Mouse (Mus musculus): ENCODE measurements around the gene Dner.

Gene Dner

GRCm38 (mm10) chr1:84636890-84637289 is 59.1 kb downstream of the Dner start:
- no peak for DNase-seq (ENCODE audit: low read depth, low spot score)

GRCm38 (mm10) chr1:84628244-84628643 is 67.8 kb downstream of the Dner start:
- DNase-seq (ENCODE audit: low read depth, low spot score) = no peak

GRCm38 (mm10) chr1:84622978-84623554 is 73.0 kb downstream of the Dner start:
- DNase-seq (ENCODE audit: low read depth, low spot score) = no peak

GRCm38 (mm10) chr1:84621308-84621707 is 74.7 kb downstream of the Dner start:
- peak; percentile 14 for DNase-seq (ENCODE audit: low read depth, low spot score)

GRCm38 (mm10) chr1:84619131-84619760 is 76.8 kb downstream of the Dner start:
- no peak for DNase-seq (ENCODE audit: low read depth, low spot score)

GRCm38 (mm10) chr1:84618094-84618493 is 77.9 kb downstream of the Dner start:
- DNase-seq (ENCODE audit: low read depth, low spot score) = no peak

- no peak for DNase-seq (ENCODE audit: low read depth, low spot score)
These were observed 79.9 kb downstream of the Dner start for GRCm38 (mm10) chr1:84616133-84616532.

- no peak for DNase-seq (ENCODE audit: low read depth, low spot score)
These were observed 81.4 kb downstream of the Dner start for GRCm38 (mm10) chr1:84614596-84614995.

- DNase-seq (ENCODE audit: low read depth, low spot score) = no peak
These were observed 82.9 kb downstream of the Dner start for GRCm38 (mm10) chr1:84613119-84613518.

- DNase-seq (ENCODE audit: low read depth, low spot score) = no peak
These were observed 84.7 kb downstream of the Dner start for GRCm38 (mm10) chr1:84611331-84611730.

- no peak for DNase-seq (ENCODE audit: low read depth, low spot score)
These were observed 97.0 kb downstream of the Dner start for GRCm38 (mm10) chr1:84599025-84599424.

- DNase-seq (ENCODE audit: low read depth, low spot score) = no peak
These were observed 100.0 kb downstream of the Dner start for GRCm38 (mm10) chr1:84596023-84596422.

- DNase-seq (ENCODE audit: low read depth, low spot score) = no peak
These were observed 103.6 kb downstream of the Dner start for GRCm38 (mm10) chr1:84592394-84592793.

GRCm38 (mm10) chr1:84590534-84590933 is 105.5 kb downstream of the Dner start:
- DNase-seq (ENCODE audit: low read depth, low spot score) = no peak

- no peak for DNase-seq (ENCODE audit: low read depth, low spot score)
These were observed 110.6 kb downstream of the Dner start for GRCm38 (mm10) chr1:84585434-84585833.

GRCm38 (mm10) chr1:84581812-84582211 is 114.2 kb downstream of the Dner start:
- DNase-seq (ENCODE audit: low read depth, low spot score) = peak; percentile 42

GRCm38 (mm10) chr1:84561841-84562240 is 134.2 kb downstream of the Dner start:
- no peak for DNase-seq (ENCODE audit: low read depth, low spot score)

GRCm38 (mm10) chr1:84561387-84561786 is 134.6 kb downstream of the Dner start:
- no peak for DNase-seq (ENCODE audit: low read depth, low spot score)

- DNase-seq (ENCODE audit: low read depth, low spot score) = no peak
These were observed 139.2 kb downstream of the Dner start for GRCm38 (mm10) chr1:84556546-84557511.

- no peak for DNase-seq (ENCODE audit: low read depth, low spot score)
These were observed 144.0 kb downstream of the Dner start for GRCm38 (mm10) chr1:84552005-84552404.

- DNase-seq (ENCODE audit: low read depth, low spot score) = no peak
These were observed 146.0 kb downstream of the Dner start for GRCm38 (mm10) chr1:84550065-84550368.

GRCm38 (mm10) chr1:84549367-84550064 is 146.5 kb downstream of the Dner start:
- peak; percentile 14 for DNase-seq (ENCODE audit: low read depth, low spot score)

Data from retina, postnatal 7 days (tissue).